Mouse (Mus musculus) c-Kit-negative CD71-positive TER-119-positive erythroid progenitor cells, embryonic 14.5 days (primary cell): ENCODE measurements around the gene Alox5ap.

Experiments
- DNase-seq: peaks from one replicate; pipeline ENCODE4 v3.0.0-alpha.2; 2013; ENCODE audit warnings: low read depth, low spot score

Alox5ap gene

GRCm38 (mm10) chr5:149264405-149264804 is at the start of gene Alox5ap:
Alox5ap (plus strand) TSS chr5:149264767.
- DNase-seq, result no peak

- DNase-seq, result no peak
These were observed 49.0 kb upstream of the Alox5ap start for GRCm38 (mm10) chr5:149215540-149215939.

GRCm38 (mm10) chr5:149217524-149218357 is 46.8 kb upstream of the Alox5ap start:
- DNase-seq, result no peak

- no peak for DNase-seq
These were observed 45.1 kb upstream of the Alox5ap start for GRCm38 (mm10) chr5:149219493-149219892.

GRCm38 (mm10) chr5:149221355-149221754 is 43.2 kb upstream of the Alox5ap start:
- no peak for DNase-seq

- DNase-seq, result no peak
These were observed 39.9 kb upstream of the Alox5ap start for GRCm38 (mm10) chr5:149224666-149225065.

GRCm38 (mm10) chr5:149228700-149229618 is 35.6 kb upstream of the Alox5ap start:
- peak; percentile 85 for DNase-seq

GRCm38 (mm10) chr5:149229619-149230339 is 34.8 kb upstream of the Alox5ap start:
- no peak for DNase-seq

- DNase-seq, result no peak
These were observed 29.6 kb upstream of the Alox5ap start for GRCm38 (mm10) chr5:149235002-149235401.

- no peak for DNase-seq
These were observed 27.2 kb upstream of the Alox5ap start for GRCm38 (mm10) chr5:149237221-149237950.

- no peak for DNase-seq
These were observed 22.1 kb upstream of the Alox5ap start for GRCm38 (mm10) chr5:149242467-149242866.

- no peak for DNase-seq
These were observed 21.5 kb upstream of the Alox5ap start for GRCm38 (mm10) chr5:149243053-149243452.

- peak; percentile 11 for DNase-seq
These were observed 19.1 kb upstream of the Alox5ap start for GRCm38 (mm10) chr5:149245391-149245964.

- peak; percentile 39 for DNase-seq
These were observed 18.5 kb upstream of the Alox5ap start for GRCm38 (mm10) chr5:149245965-149246470.

GRCm38 (mm10) chr5:149247047-149247904 is 17.3 kb upstream of the Alox5ap start:
- DNase-seq, result no peak

GRCm38 (mm10) chr5:149252303-149252702 is 12.3 kb upstream of the Alox5ap start:
- DNase-seq, result no peak

GRCm38 (mm10) chr5:149253491-149253890 is 11.1 kb upstream of the Alox5ap start:
- DNase-seq, result no peak

- DNase-seq, result no peak
These were observed 9.0 kb upstream of the Alox5ap start for GRCm38 (mm10) chr5:149255522-149255921.

- DNase-seq, result no peak
These were observed 6.9 kb upstream of the Alox5ap start for GRCm38 (mm10) chr5:149257518-149258281.
